Mouse (Mus musculus): ENCODE data around the gene Prrx1. TPM values are rescaled to one million over a fixed set of nuclear protein-coding genes. Genes with fewer than 3 reads are reported as not detected.

Gene Prrx1
- total and polyA plus RNA-seq, 2 experiments from 2014 or later: 4.3 to 7.8 TPM

GRCm38 (mm10) chr1:163198767-163199166, 114.7 kb downstream of the Prrx1 start:
- no peak for TF ChIP-seq CTCF (IDR thresholded peaks at IDR 0.05)
- DNase-seq (ENCODE audit: low spot score) (no peak), ATAC-seq (ENCODE audit: low FRiP score) (no peak)
- no peaks in the 10 kb centered on the region for H3K4me1 ChIP-seq (ENCODE audit: insufficient read depth, low read length)
- 52% methylated on average over 2 of the region's 2 CpGs for WGBS
- no peak overlapping the region for H3K9ac ChIP-seq (replicated peaks; ENCODE audit: low read length, poor library complexity, severe bottlenecking)
- H3K27ac ChIP-seq (ENCODE audit: low read depth, low read length): no peak overlapping the region
- H3K36me3 ChIP-seq (ENCODE audit: insufficient read depth, low read length): no peaks in the 10 kb centered on the region
- H3K4me3 ChIP-seq (ENCODE audit: low read depth, low read length): no peak overlapping the region
- no peak overlapping the region for H3K4me2 ChIP-seq (ENCODE audit: low read depth, low read length, poor library complexity, severe bottlenecking)
- H3K27me3 ChIP-seq (ENCODE audit: insufficient read depth, low read length): no peaks in the 10 kb centered on the region
- H3K9me3 ChIP-seq (ENCODE audit: low read length): no peaks in the 10 kb centered on the region

- no peak for DNase-seq (ENCODE audit: low spot score)
- Histone ChIP-seq H3K27ac (ENCODE audit: low read depth, low read length) (no peak overlapping the region), H3K4me1 (ENCODE audit: insufficient read depth, low read length) (no peaks in the 10 kb centered on the region), H3K4me3 (ENCODE audit: low read depth, low read length) (no peak overlapping the region), H3K9me3 (ENCODE audit: low read length) (no peaks in the 10 kb centered on the region), H3K36me3 (ENCODE audit: insufficient read depth, low read length) (no peaks in the 10 kb centered on the region), H3K4me2 (ENCODE audit: low read depth, low read length, poor library complexity, severe bottlenecking) (no peak overlapping the region), H3K27me3 (ENCODE audit: insufficient read depth, low read length) (no peaks in the 10 kb centered on the region), H3K9ac (replicated peaks; ENCODE audit: low read length, poor library complexity, severe bottlenecking) (no peak overlapping the region)
- ATAC-seq (ENCODE audit: low FRiP score): no peak
- TF ChIP-seq CTCF (IDR thresholded peaks at IDR 0.05): no peak
- WGBS: 77% methylated on average over 4 of the region's 4 CpGs
Observed at GRCm38 (mm10) chr1:163198059-163198458, 115.5 kb downstream of the Prrx1 start.

Other genes with a start within 250 kb of the Prrx1 start
- gene Mroh9, start 228.0 kb downstream of the Prrx1 start, total RNA-seq (2014; rRNA removed): not detected in 2 replicates
- gene Mroh9, start 228.0 kb downstream of the Prrx1 start, polyA plus RNA-seq (2015; fragmentation: Nextera tagmentation; extraction: Ambion mirVana): not detected in 2 replicates
- 12.7 and 13.5 TPM in 2 replicates for gene Gorab, start 90.0 kb upstream of the Prrx1 start, total RNA-seq (2014; rRNA removed)
- 17.0 and 17.4 TPM in 2 replicates for gene Gorab, start 90.0 kb upstream of the Prrx1 start, polyA plus RNA-seq (2015; fragmentation: Nextera tagmentation; extraction: Ambion mirVana)